Mouse (Mus musculus): ENCODE results near the gene Mcm5.

The Mcm5 gene

DNA sequence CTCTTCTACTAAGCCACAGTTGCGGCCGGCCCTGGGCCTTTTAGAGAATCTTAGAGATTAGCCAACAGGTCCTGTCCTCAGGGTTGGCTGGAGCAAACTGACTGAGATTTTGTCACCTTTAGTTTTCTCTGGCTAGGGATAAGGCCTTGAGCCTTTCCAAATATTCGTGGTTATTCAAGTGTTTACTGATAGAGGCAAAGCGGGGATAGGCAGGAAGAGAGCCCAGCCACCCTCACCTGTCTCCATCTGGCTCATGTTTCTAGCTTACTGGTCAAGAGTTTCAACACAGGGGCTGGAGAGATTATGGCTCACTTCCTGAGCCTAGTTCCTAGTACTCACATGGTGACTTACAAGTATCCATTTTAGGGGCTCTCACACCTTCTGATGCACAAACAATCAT lies 6.4 kb upstream of the Mcm5 start:
- ATAC-seq (ENCODE audit: low TSS enrichment), result no peak

DNA sequence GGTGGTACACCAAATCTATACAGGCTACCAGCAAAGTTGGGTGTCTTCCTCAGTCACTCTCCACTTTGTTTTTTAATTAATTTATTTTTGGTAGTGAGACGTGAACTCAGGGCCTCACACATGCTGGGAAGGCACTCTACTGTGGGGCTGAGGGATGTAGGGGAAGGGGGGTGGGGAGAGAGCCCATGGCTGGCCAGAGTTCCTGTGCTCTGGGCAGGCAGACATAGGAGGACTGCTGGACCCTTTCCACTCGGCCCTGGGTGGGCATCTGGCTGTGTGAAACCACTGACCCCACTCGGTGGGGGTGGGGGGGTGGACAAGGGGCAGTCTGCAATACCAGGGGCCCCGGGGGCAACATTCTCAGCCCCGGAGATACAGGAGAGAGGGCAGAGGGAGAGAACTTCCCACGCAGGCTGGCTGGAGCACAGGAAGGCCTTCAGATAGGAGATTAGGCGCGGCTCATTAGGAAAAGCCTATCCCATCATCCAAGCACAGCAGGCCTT lies 5.9 kb upstream of the Mcm5 start:
- ATAC-seq (ENCODE audit: low TSS enrichment), result no peak

DNA sequence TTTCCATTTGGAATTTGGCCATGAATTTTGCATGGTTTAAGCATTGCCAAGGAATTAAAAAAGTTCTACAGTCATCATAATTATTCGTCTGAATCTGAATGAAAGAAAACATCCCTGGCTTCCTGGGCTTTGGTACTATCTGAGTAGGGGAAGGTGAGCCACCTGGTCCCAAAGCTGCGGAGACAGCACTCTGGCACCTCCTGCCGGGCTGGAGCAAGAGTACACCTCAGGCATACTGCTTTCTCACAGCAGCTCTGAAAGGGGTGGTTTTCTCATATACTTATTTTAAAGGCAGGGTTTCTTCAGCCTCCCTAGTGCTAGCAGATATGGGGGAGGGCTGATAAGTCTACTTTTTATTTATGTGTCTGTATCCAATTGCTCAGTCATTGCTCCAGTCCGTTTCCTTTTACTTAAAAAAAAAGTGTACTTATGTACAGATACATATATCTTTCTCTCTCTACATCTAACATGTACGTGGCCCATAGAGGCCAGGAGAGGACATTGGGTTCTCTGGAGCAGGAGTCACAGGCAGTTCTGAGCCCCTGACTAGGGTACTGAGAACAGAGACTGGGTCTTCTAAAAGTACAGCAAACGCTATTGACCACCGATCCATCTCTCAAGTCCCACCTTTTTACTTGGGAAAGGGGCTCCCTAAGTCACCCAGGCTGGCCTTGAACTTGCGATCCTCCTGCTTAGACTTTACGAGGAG lies 688 bp upstream of the Mcm5 start:
- ATAC-seq (ENCODE audit: low TSS enrichment), result peak; percentile 86

DNA sequence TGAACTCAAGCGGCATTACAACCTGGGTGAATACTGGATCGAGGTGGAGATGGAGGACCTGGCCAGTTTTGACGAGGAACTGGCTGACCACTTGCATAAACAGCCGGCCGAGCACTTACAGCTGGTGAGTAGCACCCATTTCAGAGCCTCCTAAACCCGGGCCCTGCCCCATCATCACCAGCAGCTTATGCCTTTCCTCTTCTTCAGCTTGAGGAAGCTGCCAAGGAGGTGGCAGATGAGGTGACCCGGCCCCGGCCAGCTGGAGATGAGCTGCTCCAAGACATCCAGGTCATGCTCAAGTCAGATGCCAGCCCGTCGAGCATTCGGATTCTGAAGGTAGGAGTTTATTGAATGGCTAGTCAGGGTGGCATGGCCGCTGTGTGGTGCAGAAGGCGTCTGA lies 724 bp downstream of the Mcm5 start:
- ATAC-seq (ENCODE audit: low TSS enrichment), result no peak

DNA sequence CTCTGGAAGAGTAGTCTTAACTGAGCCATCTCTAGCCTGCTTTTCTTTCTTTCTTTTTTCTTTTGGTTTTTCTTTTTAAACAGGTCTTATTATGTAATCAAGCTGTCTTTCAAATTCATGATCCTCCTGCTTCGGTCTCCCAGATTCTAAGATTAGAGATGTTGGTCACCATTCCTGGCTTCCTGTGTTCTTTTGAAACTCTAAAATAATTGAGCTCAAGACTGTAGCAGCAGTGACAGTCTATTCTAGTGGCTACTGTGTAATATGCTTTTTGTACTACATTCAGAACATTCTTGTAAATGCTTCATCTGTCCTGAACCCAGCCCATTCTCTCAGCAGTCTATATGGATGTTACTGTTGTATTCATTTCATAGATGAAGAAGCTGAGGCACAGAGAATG lies 9.1 kb downstream of the Mcm5 start:
- peak; percentile 93 for ATAC-seq (ENCODE audit: low TSS enrichment)

DNA sequence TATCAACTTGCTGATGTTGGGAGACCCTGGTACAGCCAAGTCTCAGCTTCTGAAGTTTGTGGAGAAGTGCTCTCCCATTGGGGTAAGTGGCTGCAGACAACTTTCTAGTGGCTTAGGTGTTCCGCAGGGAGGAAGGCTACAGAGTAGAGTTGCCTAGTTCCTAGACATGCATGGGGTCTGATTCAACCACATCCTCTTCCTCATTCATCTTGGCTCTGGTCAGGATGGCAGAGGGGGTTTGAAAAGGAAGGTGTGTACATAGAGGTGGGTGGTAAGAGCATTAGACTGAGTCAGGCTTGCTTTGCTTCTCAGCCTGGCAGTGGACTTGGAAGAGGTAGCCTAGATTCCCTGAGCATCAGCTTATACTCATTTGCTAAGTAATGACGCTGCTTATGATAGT lies 9.9 kb downstream of the Mcm5 start:
- ATAC-seq (ENCODE audit: low TSS enrichment), result no peak

DNA sequence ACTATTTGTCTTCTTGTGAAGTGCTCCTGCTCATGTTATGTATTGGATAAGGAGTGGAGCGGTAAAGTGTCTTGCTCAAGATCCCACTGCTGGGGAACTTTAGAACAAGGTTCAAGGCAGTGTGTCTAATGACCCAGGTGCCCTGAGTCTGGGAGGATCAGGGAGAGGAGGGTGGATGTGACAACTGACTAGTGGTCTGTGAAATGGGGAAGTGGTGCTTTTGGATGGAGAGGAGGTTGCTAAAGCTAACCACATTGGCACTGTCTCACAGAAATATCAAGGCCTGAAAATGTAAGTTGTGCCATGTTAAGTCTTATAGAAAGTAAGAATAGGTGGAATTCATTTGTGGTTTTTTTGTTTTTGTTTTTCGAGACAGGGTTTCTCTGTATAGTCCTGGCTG lies 10.4 kb downstream of the Mcm5 start:
- ATAC-seq (ENCODE audit: low TSS enrichment), result no peak

GRCm38 (mm10) chr8:75127406-75127805 lies 18.0 kb downstream of the Mcm5 start:
- no peak for ATAC-seq (ENCODE audit: low TSS enrichment)

GRCm38 (mm10) chr8:75132485-75132884 lies 23.1 kb downstream of the Mcm5 start:
- peak; percentile 42 for ATAC-seq (ENCODE audit: low TSS enrichment)

DNA sequence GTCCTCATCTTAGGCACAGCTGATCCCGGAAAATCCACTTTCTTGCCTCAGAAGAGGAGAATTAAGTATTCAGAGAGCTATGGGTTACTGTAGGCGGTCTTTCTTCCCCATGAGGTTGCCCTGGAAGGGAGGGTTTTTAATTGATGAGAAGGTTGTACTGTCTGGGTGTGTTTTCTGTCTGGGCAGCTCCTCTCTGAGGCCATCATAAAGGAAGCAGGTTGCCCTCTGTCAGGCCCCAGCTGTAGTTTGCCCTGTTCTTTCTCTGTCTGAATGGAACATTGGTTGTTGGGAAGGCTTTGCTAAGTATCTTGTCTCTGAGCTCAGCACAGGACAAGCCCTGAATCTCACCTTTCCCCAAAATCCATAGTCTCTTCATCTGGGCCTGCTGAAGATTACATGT lies 24.0 kb downstream of the Mcm5 start:
- no peak for ATAC-seq (ENCODE audit: low TSS enrichment)

DNA sequence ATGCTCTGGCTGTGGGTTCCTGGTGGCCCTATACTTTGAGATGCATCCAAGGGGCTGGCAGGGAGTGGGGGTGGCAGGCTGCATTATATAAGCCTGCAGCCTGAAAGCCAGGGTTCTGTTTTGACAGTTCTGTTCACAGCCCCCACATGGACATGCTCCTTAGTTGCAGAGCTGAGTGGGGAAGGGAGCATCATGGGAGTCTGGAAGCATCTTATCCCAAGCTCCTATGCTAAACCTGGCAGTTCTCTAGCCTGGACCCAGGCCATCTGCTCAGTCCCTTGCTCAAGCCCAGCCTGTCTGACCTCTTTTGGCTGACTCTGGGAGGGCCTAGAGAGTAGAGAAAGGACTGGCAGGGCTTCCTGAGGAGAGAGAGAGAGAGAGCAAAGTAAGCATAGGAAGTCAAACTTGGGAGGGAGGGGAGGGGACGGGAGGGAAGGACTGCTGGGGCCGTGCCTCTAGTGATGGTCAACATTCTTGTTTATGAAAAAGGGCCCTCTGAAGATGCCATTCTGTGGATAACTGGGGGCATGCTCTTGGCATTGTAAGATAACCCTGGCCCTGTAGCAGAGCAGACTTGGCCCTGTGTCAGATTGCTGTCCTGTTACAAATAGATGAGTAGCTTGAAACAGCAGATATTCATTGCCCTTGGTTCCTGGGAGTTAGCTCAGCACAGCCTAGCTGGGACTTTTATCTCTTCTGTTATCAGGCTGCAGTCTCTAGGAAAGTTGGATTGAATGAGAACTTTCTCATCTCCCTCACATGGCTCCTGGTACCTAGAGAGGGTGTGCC lies 25.4 kb downstream of the Mcm5 start:
- peak; percentile 74 for ATAC-seq (ENCODE audit: low TSS enrichment)

- ATAC-seq (ENCODE audit: low TSS enrichment), result peak; percentile 60
These were observed 26.4 kb downstream of the Mcm5 start for GRCm38 (mm10) chr8:75135756-75136155.

GRCm38 (mm10) chr8:75136256-75136655 lies 26.9 kb downstream of the Mcm5 start:
- no peak for ATAC-seq (ENCODE audit: low TSS enrichment)

GRCm38 (mm10) chr8:75137536-75137935 lies 28.2 kb downstream of the Mcm5 start:
- ATAC-seq (ENCODE audit: low TSS enrichment), result peak; percentile 84

GRCm38 (mm10) chr8:75150911-75151610 lies 41.7 kb downstream of the Mcm5 start:
- no peak for ATAC-seq (ENCODE audit: low TSS enrichment)

- peak; percentile 75 for ATAC-seq (ENCODE audit: low TSS enrichment)
These were observed 42.4 kb downstream of the Mcm5 start for GRCm38 (mm10) chr8:75151743-75152142.

GRCm38 (mm10) chr8:75152505-75153082 lies 43.2 kb downstream of the Mcm5 start:
- peak; percentile 61 for ATAC-seq (ENCODE audit: low TSS enrichment)

DNA sequence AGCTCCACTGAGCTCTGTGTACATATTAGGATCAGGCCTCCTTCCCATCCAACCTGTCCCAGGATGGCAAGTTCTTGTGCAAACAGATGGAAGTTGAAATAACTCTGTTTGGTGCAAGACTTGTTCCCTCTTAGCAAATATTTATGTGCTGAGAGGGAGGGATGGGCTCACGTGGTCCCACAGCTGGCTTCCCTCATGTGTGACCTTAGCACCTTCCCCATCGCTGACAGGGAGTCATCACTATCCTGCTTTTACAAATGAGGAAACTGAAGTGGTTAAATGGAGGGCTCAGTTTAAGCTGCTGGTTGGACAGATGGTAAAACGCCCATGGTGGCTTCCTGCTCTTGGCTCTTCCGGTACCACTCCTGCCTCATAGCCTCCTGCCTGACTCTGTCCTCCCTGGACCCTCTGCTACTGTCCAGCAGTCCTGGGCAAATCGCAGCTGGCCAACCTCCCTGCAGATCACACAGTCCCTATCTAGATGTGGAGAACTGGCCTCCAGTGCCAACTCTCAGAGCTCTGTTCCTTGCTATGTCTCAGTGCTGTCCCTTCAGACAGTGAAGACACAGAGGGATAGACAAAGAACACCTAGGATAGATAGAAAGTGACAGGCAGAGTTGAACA lies 45.6 kb downstream of the Mcm5 start:
- ATAC-seq (ENCODE audit: low TSS enrichment), result no peak

- ATAC-seq (ENCODE audit: low TSS enrichment), result no peak
These were observed 46.5 kb downstream of the Mcm5 start for GRCm38 (mm10) chr8:75155740-75156322.

GRCm38 (mm10) chr8:75157471-75158230 lies 48.3 kb downstream of the Mcm5 start:
- no peak for ATAC-seq (ENCODE audit: low TSS enrichment)

DNA sequence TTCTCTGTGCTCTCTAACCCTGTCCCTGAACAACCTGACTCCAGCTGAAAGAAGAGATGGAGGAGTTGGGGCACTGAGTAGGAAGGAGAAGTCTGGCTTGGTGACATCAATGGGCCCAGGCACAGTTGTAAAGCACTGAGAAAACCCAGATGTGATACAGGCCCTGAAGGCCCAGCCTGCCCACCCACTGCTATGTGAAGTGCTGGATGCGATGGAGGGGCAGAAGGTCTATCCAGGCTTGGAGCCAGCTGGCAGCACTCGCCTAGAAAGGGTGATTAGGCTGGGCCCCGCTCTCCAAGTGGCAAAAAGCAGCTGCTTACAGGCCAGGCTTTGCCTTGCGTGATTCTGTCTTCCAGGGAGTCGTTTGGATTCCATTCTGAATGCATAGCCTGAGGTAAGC lies 60.0 kb downstream of the Mcm5 start:
- ATAC-seq (ENCODE audit: low TSS enrichment), result no peak

Data from frontal cortex, adult (tissue).